Mouse (Mus musculus): ENCODE measurements around the gene Hspb8.

DNA sequence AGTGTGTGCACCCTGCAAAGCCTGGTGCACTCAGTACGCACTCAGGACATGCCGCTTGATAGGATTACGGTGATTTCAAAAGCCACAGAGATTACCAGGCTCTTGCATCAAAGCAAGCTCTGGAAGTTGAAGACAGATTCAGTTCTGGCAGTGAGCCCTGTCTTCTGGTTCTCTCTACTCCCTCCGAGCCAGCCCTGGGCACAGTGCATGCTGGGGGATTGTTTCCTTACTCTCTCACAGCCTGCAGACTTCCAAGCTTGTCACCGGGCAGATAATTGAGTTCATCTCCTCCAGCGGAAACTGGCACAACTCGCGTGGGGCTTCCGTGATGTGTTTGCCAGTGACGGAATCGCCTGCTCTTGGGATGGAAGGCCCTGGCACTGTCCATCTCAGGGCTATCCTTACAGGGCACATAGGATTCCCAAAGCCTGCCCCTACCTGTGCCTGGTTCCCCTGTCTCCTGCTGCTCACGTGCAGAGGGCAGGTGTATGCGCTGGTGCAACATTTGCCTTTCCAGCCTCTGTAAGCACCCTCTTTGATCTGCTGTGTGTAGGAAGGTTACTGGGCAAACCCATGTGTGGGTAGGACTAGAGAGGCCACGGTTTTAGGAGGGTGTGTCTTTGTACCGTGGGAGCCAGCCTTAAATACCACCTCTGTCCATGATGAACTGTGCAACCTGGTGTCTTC lies 32.7 kb downstream of the Hspb8 start:
- TF ChIP-seq CTCF (IDR thresholded peaks at IDR 0.05; ENCODE audit: low read depth, low read length) (no peak), POLR2A (IDR thresholded peaks at IDR 0.05; ENCODE audit: insufficient read depth, low read length) (no peak), EP300 (IDR thresholded peaks at IDR 0.05; ENCODE audit: insufficient read depth, low read depth, low read length) (no peak)
